Mouse (Mus musculus) frontal cortex, postnatal 36 days (tissue): Measurements from ENCODE around the gene Lrrc19.

Source experiments
- DNase-seq, 2 experiments: peaks; one replicate each; pipeline ENCODE4 v3.0.0; 2022; ENCODE audit warnings: low spot score in 2 of 2

Gene Lrrc19

GRCm38 (mm10) chr4:94591765-94592381 is 58.1 kb downstream of the Lrrc19 start:
- DNase-seq: no peak
